Mouse (Mus musculus) CH12.LX (cell line): Measurements from ENCODE around the gene Nav1. TPM values are rescaled to one million over a fixed set of nuclear protein-coding genes. Genes with fewer than 3 reads are reported as not detected.

Source experiments
- DNase-seq: peaks from one replicate; pipeline ENCODE4 v3.0.0-alpha.2; 2013; ENCODE audit errors: extremely low read depth
- H3K27ac ChIP-seq: 2 replicates; pipeline ENCODE4 v1.5.1; 2012; ENCODE audit warnings: low read depth, mild to moderate bottlenecking, control low read depth, moderate library complexity; ENCODE audit not compliant: insufficient read depth
- H3K27me3 ChIP-seq: replicated peaks from 2 replicates; pipeline ENCODE3; 2012; ENCODE audit warnings: inconsistent platforms
- H3K36me3 ChIP-seq, 2 experiments: replicated peaks in 1 of 2; 2 replicates each; pipeline versions ENCODE3 to v1.6.1; 2012; ENCODE audit warnings: inconsistent platforms in 1 of 2, low read length in 1 of 2, mild to moderate bottlenecking in 1 of 2, mixed read lengths in 1 of 2, moderate library complexity in 1 of 2; ENCODE audit not compliant: control insufficient read depth in 1 of 2, insufficient read depth in 1 of 2
- H3K4me1 ChIP-seq, 2 experiments: 2 replicates each; pipeline ENCODE4 v1.6.1; 2012; ENCODE audit warnings: inconsistent platforms in 1 of 2, moderate library complexity in 1 of 2; ENCODE audit not compliant: insufficient read depth in 2 of 2, control insufficient read depth in 1 of 2
- H3K4me2 ChIP-seq: 2 replicates; pipeline ENCODE4 v1.6.1; 2012; ENCODE audit warnings: low read depth, mild to moderate bottlenecking, control low read depth; ENCODE audit not compliant: poor library complexity, insufficient read depth, severe bottlenecking
- H3K4me3 ChIP-seq, 3 experiments: fragments of 150-350 bp in 1 of 3; sonication (generic) in 1 of 3; replicated peaks in 1 of 3; 2 replicates each; pipeline versions ENCODE3 to v1.5.1; 2011 to 2012; ENCODE audit warnings: low read depth in 2 of 3, low read length in 2 of 3, mild to moderate bottlenecking in 2 of 3, moderate library complexity in 2 of 3, control low read depth in 1 of 3, improper control_type of control experiment in 1 of 3, inconsistent platforms in 1 of 3, mixed read lengths in 1 of 3; ENCODE audit not compliant: poor library complexity in 1 of 3
- H3K79me2 ChIP-seq: replicated peaks from 2 replicates; pipeline ENCODE4 v1.6.1; 2012; ENCODE audit warnings: mild to moderate bottlenecking, moderate library complexity; ENCODE audit not compliant: control insufficient read depth, poor library complexity, insufficient read depth, severe bottlenecking; ENCODE audit errors: extremely low read depth
- H3K9ac ChIP-seq: 2 replicates; pipeline ENCODE4 v1.6.1; 2012; ENCODE audit warnings: low read depth, mild to moderate bottlenecking, control low read depth, moderate library complexity; ENCODE audit not compliant: insufficient read depth
- H3K9me3 ChIP-seq: replicated peaks from 2 replicates; pipeline ENCODE3; 2012; ENCODE audit warnings: low read length, inconsistent platforms, mixed read lengths
- BHLHE40 ChIP-seq: IDR thresholded peaks from 2 replicates; pipeline ENCODE4 v1.6.1; 2011; ENCODE audit warnings: mild to moderate bottlenecking, low read depth, low read length, improper control_type of control experiment
- CHD1 ChIP-seq: IDR thresholded peaks from 2 replicates; pipeline ENCODE4 v1.6.1; 2012; ENCODE audit warnings: low read depth, low read length, improper control_type of control experiment, inconsistent platforms
- E2F4 ChIP-seq: IDR thresholded peaks from 2 replicates; pipeline ENCODE4 v1.6.1; 2011; ENCODE audit warnings: low read depth, low read length, improper control_type of control experiment; ENCODE audit not compliant: insufficient replicate concordance
- ELF1 ChIP-seq: IDR thresholded peaks from 2 replicates; pipeline ENCODE4 v1.6.1; 2014; ENCODE audit warnings: low read depth, mild to moderate bottlenecking, inconsistent platforms, low read length, improper control_type of control experiment
- EP300 ChIP-seq: IDR thresholded peaks from 2 replicates; pipeline ENCODE4 v1.6.1; 2011; ENCODE audit warnings: low read length, improper control_type of control experiment
- ETS1 ChIP-seq: conservative IDR thresholded peaks from 2 replicates; pipeline ENCODE4 v1.6.1; 2012; ENCODE audit warnings: low read depth, mild to moderate bottlenecking, inconsistent platforms, low read length, improper control_type of control experiment, moderate library complexity
- GABPA ChIP-seq: IDR thresholded peaks from 2 replicates; pipeline ENCODE4 v1.6.1; 2012; ENCODE audit warnings: low read depth, low read length, improper control_type of control experiment, inconsistent platforms; ENCODE audit not compliant: insufficient replicate concordance
- IRF4 ChIP-seq: IDR thresholded peaks from 2 replicates; pipeline ENCODE4 v1.6.1; 2014; ENCODE audit warnings: low read depth, mild to moderate bottlenecking, inconsistent platforms, low read length, improper control_type of control experiment
- JUN ChIP-seq: IDR thresholded peaks from 2 replicates; pipeline ENCODE4 v1.6.1; 2011; ENCODE audit warnings: low read depth, mild to moderate bottlenecking, low read length, improper control_type of control experiment, moderate library complexity; ENCODE audit not compliant: insufficient read depth
- MAX ChIP-seq: IDR thresholded peaks from 2 replicates; pipeline ENCODE4 v1.6.1; 2011; ENCODE audit warnings: low read length, improper control_type of control experiment
- POLR2A ChIP-seq: IDR thresholded peaks from 2 replicates; pipeline ENCODE4 v1.6.1; 2011; ENCODE audit warnings: low read depth, mild to moderate bottlenecking, improper control_type of control experiment, low read length
- POLR2AphosphoS2 ChIP-seq: IDR thresholded peaks from 2 replicates; pipeline ENCODE4 v1.6.1; 2011; ENCODE audit warnings: low read depth, low read length, improper control_type of control experiment
- RAD21 ChIP-seq: IDR thresholded peaks from 2 replicates; pipeline ENCODE4 v1.6.1; 2011; ENCODE audit warnings: low read depth, mild to moderate bottlenecking, low read length, improper control_type of control experiment, moderate library complexity
- RCOR1 ChIP-seq: conservative IDR thresholded peaks from 2 replicates; pipeline ENCODE4 v1.6.1; 2012; ENCODE audit warnings: low read depth, mild to moderate bottlenecking, inconsistent platforms, low read length, improper control_type of control experiment
- SIN3A ChIP-seq: IDR thresholded peaks from 2 replicates; pipeline ENCODE4 v1.6.1; 2012; ENCODE audit warnings: low read length, improper control_type of control experiment, inconsistent platforms
- SMC3 ChIP-seq: IDR thresholded peaks from 2 replicates; pipeline ENCODE4 v1.6.1; 2011; ENCODE audit warnings: low read depth, low read length, improper control_type of control experiment
- TBP ChIP-seq: conservative IDR thresholded peaks from 2 replicates; pipeline ENCODE4 v1.6.1; 2011; ENCODE audit warnings: low read depth, low read length, improper control_type of control experiment
- TCF12 ChIP-seq: IDR thresholded peaks from 2 replicates; pipeline ENCODE4 v1.6.1; 2014; ENCODE audit warnings: low read depth, mild to moderate bottlenecking, inconsistent platforms, low read length, improper control_type of control experiment
- USF2 ChIP-seq: conservative IDR thresholded peaks from 2 replicates; pipeline ENCODE4 v1.6.1; 2011; ENCODE audit warnings: low read depth, low read length, improper control_type of control experiment
- ZNF384 ChIP-seq: IDR thresholded peaks from 2 replicates; pipeline ENCODE4 v1.6.1; 2012; ENCODE audit warnings: low read depth, low read length, improper control_type of control experiment, inconsistent platforms
- dilution Hi-C: fragments of 300-500 bp; cut with MboI; formaldehyde crosslinking; loops from 2 replicates; pipeline ENCODE4 v1.14.3; 2020; ENCODE audit warnings: low sequenced_read_pairs; ENCODE audit not compliant: extremely low pct_unique_long_range_greater_than_20kb, extremely low pct_ligation_motif_present
- in situ Hi-C: fragments of 300-500 bp; cut with MboI; formaldehyde crosslinking; loops from 3 replicates; pipeline ENCODE4 v1.14.3; 2019; ENCODE audit warnings: low sequenced_read_pairs, low pct_ligation_motif_present, low pct_unique_long_range_greater_than_20kb, mixed read lengths
- polyA plus RNA-seq: library from polyadenylated mRNA; unstranded; fragments of >175 nt; gene quantifications from 2 replicates; pipeline ENCODE4 v1.2.1, GENCODE M21; 2012; ENCODE audit warnings: low read depth; ENCODE audit not compliant: insufficient read length
- total RNA-seq, 2 experiments: library from RNA; depleted of rRNA; stranded (reverse); fragments of 300-350 nt in 1 of 2; fragments of >200 nt in 1 of 2; gene quantifications; 2 replicates each; pipeline ENCODE4 v1.2.3; 2012 to 2014

The Nav1 gene
- total and polyA plus RNA-seq, 3 experiments, result 0.21 to 0.56 TPM; not detected in 1

DNA sequence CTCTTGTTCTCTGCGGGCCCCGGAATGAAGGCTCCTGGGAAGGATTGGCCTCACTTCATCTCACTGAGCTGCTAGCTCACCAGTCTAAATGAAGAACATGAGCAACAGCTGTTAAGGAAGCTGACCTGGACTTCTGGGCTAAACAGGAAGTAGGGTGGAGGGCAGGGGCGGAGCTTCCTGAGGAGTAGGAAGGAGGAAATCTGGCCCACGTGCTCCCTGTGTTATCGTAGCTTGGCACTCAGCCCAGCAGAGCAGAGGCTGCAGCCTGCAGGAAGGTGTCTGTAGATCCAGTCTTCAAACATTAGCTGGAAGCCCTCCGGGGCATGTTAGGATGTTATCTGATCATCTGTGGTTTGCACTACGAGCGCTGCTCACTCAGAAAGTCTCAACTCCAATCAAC, 24.4 kb upstream of the Nav1 start:
- Histone ChIP-seq H3K4me3 (no peak overlapping the region), H3K9ac (no peak overlapping the region), H3K27ac (no peak overlapping the region), H3K79me2 (no peaks in the 10 kb centered on the region), H3K4me2 (no peak overlapping the region), H3K9me3 (peaks cover 4% of the 10 kb centered on the region), H3K4me1 (peaks cover 13 to 15% of the 10 kb centered on the region in 2 experiments), H3K36me3 (no peaks in the 10 kb centered on the region), H3K27me3 (peaks cover 26% of the 10 kb centered on the region)
- dilution Hi-C loops, result no loop called here
- in situ Hi-C loops, result no loop called here
- DNase-seq, result no peak
- TF ChIP-seq ELF1, result 0 out of 2 replicates have a peak, but pooled peaks have one; percentile 28
- no peak for TF ChIP-seq POLR2A

GRCm38 (mm10) chr1:135629846-135630245, 22.8 kb upstream of the Nav1 start:
- H3K4me2 ChIP-seq, result no peak overlapping the region
- dilution Hi-C loops (no loop called here), in situ Hi-C loops (no loop called here)
- peaks cover 26% of the 10 kb centered on the region for H3K27me3 ChIP-seq
- no peak for DNase-seq
- H3K36me3 ChIP-seq, result no peaks in the 10 kb centered on the region
- TF ChIP-seq TBP (no peak), EP300 (no peak), ZNF384 (no peak), JUN (no peak), SMC3 (no peak), CHD1 (no peak), POLR2AphosphoS2 (no peak)
- peaks cover 5% of the 10 kb centered on the region in 2 experiments; a peak in 3 of 4 replicates for H3K4me1 ChIP-seq
- H3K9ac ChIP-seq, result no peak overlapping the region
- H3K4me3 ChIP-seq, result no peak overlapping the region
- no peak overlapping the region for H3K27ac ChIP-seq
- H3K9me3 ChIP-seq, result peaks cover 4% of the 10 kb centered on the region
- H3K79me2 ChIP-seq, result no peaks in the 10 kb centered on the region

DNA sequence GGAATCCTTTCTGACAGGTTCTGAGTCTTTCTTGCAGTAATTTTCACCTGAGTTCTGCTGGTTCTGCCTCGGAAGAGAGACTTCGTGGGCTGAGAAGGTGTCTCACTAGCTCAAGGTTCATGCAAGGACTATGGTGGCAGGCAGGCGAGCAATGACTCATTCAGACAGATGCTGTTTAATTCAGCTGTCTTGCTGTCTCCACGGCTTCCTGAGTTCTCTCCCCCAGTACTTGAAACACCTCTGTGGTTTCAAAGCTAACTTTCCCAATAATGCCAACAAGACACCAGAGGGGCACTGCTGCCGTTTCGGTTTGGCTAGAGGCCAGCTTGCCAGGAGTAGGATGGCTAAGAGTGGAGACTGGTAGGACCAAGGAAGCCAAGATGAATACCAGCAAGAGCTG, 19.1 kb upstream of the Nav1 start:
- Histone ChIP-seq H3K79me2 (no peaks in the 10 kb centered on the region), H3K27me3 (peaks cover 40% of the 10 kb centered on the region), H3K9ac (no peak overlapping the region), H3K4me3 (no peak overlapping the region), H3K9me3 (no peaks in the 10 kb centered on the region), H3K4me1 (no peaks in the 10 kb centered on the region), H3K36me3 (no peaks in the 10 kb centered on the region), H3K27ac (no peak overlapping the region), H3K4me2 (no peak overlapping the region)
- dilution Hi-C loops (no loop called here), in situ Hi-C loops (no loop called here)
- no peak for DNase-seq
- TF ChIP-seq ELF1 (no peak), EP300 (no peak), BHLHE40 (no peak), TBP (no peak), E2F4 (no peak), JUN (no peak), GABPA (no peak), RAD21 (no peak), MAX (no peak), SIN3A (no peak), ETS1 (no peak), SMC3 (no peak), USF2 (no peak), CHD1 (no peak), POLR2AphosphoS2 (no peak), RCOR1 (no peak), IRF4 (no peak), TCF12 (no peak)
